Mouse (Mus musculus) embryonic fibroblast, embryonic 13.5 days (primary cell): Measurements from ENCODE around the gene Limk2.

ENCODE experiments used
- CTCF ChIP-seq: IDR thresholded peaks from 2 replicates; pipeline ENCODE4 v1.5.1; 2011; ENCODE audit warnings: mild to moderate bottlenecking, control low read depth, low read length, moderate library complexity, borderline replicate concordance; ENCODE audit not compliant: insufficient read depth
- POLR2A ChIP-seq: IDR thresholded peaks from 2 replicates; pipeline ENCODE4 v1.6.1; 2011; ENCODE audit warnings: low read depth, mild to moderate bottlenecking, control low read depth, low read length, moderate library complexity

- no peak for TF ChIP-seq POLR2A
- TF ChIP-seq CTCF, result no peak
Observed at GRCm38 (mm10) chr11:3349343-3349695, 59.7 kb downstream of the Limk2 start.
